Mouse (Mus musculus): Measurements from ENCODE around the gene Gm609.

Gene Gm609

DNA sequence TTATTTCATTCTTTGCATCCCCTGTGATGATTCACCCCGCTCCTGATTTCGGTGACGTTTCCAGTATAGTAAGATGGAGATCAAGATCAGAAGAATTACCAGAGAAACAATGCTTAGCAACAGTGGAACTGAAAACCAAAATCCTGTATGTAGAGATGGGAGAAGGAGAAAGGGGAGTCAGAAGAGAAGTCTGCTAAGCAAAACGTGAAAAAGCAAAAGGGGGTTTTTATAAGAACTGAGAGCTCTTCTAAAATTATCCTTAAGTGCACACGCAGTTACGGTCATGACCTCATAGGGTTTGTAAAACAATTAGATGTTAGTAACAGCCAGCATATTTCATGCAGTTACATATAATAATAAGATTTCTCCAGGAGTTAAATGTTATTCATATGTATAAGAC lies 100.5 kb downstream of the Gm609 start:
- no peak for DNase-seq (ENCODE audit: low read depth)

DNA sequence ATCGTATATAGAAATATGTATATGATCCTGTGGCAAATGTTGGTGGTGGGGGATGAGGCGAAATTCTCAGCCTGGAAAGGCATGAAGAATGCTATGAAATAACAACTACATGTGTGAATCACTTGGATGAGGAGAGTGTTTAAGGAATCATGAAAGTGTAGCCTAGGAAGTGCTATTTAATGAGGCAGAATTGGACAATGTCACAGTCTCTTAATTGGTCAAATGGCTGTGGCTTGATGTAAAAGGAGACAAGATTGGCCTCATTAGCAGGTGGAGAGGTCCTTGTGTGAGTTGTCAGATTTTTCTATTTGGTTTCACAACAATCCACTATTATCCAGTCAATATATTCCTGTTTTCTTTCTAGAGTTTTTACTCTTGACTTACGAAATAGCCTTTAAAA lies 101.1 kb downstream of the Gm609 start:
- no peak for DNase-seq (ENCODE audit: low read depth)

DNA sequence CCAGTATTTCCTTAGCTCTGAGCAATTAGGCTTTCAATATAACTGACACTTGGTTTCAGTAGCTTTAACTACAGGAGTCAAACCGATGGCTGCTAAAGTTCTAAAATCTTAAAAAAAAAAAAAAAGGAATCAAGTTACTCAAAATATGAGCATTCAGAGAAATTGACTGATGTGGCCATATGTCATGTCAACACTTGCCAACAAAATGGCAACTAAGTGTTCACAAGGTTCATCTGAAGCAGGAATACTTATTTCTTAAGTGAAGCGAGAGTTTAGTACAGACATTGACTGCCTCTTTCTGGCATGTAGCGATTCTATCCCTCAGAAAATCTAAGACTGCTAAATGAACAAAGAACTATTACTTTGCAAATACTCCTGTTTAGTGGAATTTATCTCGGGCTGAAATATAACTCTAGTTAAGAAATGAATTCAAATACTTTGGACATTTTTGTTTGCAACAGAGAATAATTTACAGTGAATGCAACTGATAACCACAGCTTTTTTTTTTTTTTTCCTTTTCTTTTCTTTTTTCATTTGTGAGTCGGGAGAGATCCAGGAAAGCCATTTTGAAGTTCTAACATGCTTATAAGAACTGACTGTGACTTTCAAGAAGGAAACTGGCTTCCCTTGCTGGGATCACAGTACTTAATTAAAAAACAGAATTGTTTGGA lies 102.3 kb downstream of the Gm609 start:
- DNase-seq (ENCODE audit: low read depth): no peak

DNA sequence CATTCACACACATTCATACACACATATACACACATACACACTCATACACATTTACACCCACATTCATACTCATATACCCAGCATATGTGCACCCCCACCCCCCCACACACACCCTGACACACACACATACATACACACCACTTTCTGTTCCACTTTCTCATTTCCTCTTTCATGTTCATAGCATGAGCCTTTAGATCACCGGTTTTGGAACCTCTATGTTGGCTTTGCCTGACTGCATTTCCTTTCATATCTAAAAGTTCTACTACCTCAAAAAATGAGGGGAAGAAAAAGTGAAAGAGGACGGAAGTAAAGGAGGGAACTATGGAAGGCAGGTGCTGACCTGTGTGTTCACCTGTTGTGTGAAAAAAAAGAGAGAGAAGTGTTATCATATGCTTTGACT lies 102.9 kb downstream of the Gm609 start:
- DNase-seq (ENCODE audit: low read depth): no peak

DNA sequence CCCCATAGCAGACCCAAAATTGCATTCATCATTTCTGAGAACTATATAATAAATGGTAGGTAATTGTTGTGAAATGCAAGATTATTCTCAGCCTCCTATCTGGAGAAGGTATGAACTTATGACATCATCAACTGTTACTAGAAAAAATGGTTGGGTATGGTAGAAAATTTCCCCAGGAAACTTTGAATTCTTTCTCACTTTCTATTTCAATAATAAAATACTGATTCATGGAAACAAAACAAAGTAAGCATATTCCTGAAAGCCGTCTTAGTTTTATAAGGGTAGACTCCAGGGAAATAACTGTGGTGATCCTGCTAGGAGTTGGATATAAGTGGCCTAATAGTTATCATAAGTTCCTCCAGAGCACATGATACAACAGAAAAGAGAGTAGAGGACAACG lies 103.7 kb downstream of the Gm609 start:
- DNase-seq (ENCODE audit: low read depth): no peak

DNA sequence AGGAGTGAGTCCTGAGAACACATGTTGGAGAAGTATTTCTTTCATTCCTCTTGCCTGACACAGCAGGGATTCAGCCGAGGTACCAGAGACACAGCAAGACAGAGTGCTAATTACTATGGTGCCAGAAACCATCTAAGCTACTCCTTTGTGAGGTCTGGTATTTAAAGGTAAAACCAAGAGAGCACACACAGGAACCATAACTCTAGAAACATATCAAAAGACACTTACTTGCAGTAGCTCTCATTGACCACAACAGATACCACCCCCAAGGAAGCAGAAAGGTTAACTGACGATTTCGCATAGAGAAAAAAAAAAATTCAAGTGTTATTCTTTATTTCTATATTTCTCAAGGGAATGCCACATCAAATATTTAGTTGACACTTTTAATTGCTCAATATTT lies 111.0 kb downstream of the Gm609 start:
- DNase-seq (ENCODE audit: low read depth): no peak

DNA sequence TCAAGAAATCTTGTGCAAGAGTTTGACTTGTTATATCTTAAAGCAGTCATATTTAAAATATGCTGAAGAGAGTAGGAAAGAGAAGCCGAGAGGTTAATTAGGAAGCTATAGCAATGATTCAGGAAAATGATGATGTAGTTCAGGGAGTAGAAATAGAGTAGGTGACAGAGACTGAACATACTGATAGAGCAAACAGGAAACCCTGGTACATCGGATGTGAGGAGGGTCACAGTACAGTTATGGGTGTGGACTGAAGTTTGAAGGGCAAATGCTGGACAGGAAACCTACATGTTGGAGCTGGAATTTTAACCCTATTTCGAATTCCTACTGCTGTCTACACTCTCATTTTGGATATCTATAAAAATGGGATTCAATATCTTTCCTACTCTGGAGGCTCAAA lies 113.8 kb downstream of the Gm609 start:
- DNase-seq (ENCODE audit: low read depth): no peak

DNA sequence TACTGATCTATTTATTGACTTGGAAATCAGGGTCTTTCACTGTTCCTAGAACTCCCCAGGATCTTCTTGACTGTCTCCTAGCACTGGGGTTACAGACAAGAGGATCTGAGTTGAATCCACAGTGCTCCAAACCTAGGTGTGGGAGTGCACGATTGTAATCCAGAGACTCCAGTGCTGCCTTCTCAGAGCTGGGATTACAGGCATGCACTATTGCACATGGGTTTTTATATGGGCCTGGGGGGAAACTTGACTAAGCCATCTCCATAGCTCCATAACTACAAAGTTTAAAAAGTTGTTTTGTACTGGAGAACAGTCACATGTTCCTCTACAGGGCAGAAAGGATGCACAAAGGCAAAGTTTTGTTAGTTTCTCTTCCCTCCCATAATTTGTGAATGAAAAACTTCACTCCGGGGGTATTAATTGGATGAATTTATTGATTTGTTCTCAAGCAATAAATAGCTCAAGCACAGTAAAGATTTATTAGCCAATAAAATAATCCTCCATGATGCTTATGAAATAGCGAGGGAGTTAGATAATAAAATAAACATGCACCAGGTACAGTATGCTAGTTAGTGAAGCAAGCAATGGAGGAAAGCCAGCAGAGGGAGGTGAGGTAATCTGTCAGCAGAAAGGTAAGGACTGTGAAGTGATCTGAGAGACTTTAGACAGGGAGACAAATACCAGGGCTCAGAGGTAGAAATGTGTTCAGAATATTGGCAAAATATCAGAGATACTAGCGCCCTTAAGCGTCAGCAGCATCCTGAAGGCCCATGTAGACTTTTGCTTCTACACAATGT lies 114.4 kb downstream of the Gm609 start:
- DNase-seq (ENCODE audit: low read depth): no peak

DNA sequence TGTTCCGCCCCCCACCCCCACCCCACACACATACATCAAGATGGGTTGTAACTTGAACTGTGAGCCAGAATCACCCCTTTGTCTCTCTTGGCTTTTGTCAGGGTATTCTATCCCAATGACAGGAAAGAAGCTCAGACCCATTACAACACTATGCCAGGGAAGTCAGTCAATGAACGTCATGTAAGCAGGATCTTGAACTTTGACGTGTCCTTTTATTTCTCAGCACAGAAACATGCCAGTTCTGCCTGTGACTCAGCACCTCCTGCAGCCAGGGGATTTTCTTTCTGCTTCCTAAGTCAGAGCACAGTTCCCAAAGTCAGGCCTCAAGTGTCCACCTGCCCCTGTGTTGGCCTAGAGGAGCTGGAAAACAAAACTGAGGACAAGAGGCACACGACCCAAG lies 115.4 kb downstream of the Gm609 start:
- no peak for DNase-seq (ENCODE audit: low read depth)

DNA sequence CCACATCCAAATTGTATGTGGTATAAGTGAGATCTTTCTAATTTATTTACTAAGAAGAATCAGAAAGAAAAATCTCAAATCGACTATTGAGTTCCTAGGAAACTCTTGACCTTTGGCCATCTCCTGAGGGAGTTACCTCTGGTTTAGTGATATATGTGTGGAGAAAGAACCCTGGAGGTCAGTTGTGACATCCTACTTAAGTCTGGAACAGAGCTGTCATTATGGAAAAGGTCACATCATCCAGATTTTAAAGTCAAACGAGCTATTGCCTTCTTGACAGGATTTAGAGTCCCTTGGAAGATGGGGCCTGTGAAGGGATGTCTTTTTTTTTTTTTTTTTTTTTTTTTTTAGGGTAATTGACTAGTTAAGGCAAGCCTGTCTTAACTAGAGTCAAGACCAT lies 116.0 kb downstream of the Gm609 start:
- no peak for DNase-seq (ENCODE audit: low read depth)

DNA sequence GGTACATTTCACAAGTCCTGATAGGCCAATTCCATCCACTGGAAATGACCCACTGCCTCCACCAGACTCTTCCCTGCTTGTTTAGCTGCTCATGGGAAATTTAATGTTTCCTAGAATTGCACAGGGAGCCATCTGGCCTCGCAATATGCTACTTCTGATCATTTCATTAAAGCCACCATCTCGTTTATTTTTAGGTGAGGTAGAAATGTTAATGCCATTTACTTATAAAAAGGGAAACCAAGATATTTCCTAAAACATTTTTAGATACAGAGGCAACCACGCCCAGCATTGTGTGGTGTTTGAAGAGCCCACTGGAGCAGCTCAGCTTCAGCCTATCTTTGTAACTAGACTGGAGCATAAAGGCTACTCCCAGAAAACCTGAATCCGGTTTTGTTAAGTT lies 116.5 kb downstream of the Gm609 start:
- DNase-seq (ENCODE audit: low read depth): no peak

DNA sequence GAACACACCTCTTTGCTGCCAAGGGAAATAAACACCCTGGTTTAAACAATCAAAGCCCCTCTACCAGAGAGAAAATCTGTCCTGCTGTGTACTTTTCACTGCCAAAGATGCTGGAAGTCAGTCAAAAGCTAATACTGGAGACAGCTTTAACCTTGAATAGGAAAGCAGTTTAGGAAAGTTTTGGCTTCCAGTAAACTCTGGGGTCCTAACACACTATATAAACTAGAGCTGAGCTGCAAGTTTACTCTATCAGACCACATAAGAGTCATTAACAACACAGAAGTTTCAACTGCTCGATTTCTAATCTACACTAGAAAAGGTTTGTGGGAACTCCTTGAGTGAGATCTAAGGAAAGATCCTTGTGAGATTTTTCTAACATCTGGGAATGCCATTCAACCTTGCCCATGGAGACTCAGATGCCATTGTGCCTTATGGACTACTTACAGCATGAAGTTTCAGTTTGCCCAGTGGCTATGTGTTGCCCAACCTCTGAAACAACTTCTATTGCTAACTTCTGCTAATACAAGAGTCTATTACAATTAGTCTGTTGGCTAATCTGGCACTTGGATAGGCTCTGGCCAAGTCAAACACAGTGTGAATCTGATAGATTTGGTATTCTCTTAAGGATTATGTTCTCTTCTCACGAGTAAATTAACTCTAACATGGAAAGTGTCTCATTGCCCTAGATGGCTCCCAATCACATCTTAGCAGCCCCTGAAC lies 117.1 kb downstream of the Gm609 start:
- DNase-seq (ENCODE audit: low read depth): no peak

DNA sequence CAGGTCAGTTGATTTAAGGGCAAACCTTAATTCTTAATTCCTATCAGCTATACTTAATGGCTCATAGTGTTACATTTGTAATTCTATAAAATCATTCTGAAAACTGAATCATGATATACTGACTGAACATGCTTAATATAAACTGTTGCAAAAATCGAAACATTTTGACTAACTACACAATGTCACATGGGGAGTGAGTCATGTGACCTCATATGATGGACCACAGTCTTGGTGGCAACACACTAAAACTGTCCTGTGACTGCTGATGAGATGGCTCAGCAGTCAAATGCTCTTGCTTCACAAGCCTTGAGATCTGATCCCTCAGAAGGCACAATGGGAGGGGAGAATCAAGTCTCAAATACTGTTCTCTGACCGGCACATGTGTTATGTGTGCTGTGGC lies 118.7 kb downstream of the Gm609 start:
- no peak for DNase-seq (ENCODE audit: low read depth)

DNA sequence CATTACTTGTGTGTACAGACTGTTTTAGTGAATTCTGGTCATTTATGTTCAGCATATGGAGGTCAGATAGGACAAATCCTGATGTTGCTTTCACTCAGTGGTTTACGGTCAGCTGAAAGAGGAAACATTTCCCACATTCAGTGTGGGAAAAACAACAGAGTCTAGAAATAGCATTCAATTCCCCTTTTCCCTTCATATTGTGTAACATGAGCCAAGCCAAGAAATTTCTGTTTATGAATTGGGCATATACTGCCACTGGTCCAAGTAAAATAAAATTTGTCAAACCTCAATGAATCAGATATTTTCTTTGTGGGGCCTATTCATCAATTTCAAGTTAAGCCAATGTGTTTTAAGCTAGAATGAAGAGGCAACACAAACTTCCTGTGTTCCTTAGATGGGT lies 121.7 kb downstream of the Gm609 start:
- DNase-seq (ENCODE audit: low read depth): no peak

DNA sequence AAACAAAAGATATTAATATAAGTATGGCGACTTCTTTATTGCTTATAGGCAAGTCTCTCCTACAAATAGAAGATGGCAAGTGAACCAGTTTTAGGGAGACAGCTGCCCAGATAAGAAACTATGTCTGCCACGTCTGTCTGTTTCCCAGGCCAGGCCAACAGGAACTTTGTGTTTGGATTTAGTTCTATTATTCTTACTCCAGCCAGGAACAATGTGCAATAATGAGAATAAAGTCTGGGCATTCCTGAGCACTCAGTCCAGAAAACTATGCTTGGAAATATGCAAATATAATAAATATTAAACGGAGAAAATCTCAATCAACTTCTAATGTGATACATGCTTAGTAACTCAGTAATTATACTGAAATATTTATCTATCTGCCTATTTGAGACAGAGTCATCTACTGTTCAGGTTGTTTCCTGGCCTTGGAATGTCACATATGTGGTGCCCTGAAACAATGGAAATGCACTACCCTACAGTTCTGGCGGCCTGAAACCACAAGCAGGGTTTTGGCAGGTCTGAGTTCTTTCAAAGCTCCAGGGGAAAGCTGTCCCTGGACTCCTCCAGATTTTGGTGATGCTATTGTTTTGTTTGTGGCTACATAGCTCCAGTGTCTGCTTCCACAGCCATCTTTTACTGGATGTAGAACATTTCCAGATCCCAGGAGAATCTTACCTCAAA lies 123.3 kb downstream of the Gm609 start:
- DNase-seq (ENCODE audit: low read depth): no peak

DNA sequence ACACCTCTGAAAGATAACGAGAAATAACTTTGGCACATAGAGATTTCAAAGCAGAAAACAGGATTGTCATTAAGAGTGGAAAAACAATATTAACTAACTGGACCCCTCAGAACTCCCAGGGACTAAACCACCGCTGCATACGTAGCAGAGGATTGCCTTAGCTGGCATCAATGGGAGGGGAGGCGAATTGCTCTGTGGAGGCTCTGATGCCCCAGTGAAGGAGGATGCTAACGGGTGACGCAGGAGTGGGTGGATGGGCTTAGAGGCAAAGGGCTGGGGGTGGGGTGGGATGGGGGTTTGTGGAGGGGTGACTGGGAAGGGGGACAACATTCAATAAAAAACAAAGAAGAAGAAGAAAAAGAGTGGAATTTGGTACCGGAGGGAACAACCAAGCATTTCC lies 126.7 kb downstream of the Gm609 start:
- DNase-seq (ENCODE audit: low read depth): no peak

DNA sequence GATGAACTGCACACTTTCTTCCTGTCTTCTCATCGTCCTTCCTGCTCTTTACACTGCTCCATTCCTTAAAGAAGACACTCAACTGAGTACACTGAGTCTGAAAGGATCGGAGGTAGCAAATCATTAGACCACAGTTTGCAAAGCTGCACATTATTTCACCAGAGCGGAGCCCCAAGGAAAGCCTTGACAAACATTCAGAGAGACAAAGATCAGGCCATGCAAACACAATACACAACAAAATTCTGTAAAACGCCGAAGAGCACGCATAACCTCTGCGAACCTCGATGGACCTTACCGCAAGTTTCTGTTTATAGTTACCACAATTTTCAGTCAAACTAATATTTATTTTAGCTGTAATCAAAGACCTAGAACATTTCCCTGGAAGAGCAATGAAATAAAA lies 127.4 kb downstream of the Gm609 start:
- no peak for DNase-seq (ENCODE audit: low read depth)

DNA sequence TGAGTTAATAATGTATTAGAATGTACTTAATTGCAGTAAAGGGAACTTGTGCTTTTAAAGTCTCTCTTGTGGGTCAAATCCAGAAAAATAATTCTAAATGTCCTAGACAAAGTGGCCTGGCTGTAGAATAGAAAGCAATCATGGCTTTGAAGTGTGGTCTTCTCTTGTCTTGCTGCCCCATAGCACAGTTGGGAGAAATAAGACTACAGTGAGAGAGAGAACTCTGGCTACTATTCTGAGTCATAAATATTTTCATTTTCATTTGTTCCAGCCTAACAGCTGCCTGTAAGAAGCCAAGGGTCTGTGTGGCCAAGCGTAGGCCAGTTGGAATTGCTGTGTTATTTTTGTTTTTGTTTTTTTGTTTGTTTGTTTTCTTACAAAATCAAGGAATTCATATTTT lies 128.1 kb downstream of the Gm609 start:
- DNase-seq (ENCODE audit: low read depth): no peak

DNA sequence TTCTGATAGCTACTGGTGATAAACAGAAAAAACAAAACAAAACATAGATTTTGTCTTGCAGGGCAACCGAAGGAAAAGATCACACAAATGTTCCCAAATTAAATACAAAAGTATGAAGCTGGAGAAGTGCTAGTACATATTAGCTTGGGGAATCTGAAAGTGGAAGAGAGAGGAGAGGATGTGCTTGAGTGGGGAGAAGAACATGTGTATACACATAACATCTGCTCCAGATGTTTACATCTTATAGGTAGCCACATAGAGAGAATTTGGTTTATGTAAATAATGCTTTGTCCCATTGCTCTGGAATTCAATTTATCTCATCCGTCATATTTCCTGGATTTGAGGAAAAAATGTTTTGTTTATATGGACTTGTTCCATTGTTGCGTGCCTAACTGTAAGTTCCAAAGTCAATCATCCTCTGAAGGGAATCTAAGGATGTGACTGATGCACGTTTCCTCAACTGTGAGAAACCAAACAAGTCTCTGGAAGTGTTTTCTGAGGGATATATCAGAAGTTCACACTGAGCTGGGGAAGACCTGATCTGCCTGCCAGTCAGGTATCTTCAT lies 129.2 kb downstream of the Gm609 start:
- no peak for DNase-seq (ENCODE audit: low read depth)
